Mouse (Mus musculus): ENCODE data around the gene Ube2d3. TPM values are rescaled to one million over a fixed set of nuclear protein-coding genes. Genes with fewer than 3 reads are reported as not detected.
A peak's percentile ranks its signal among the peaks of the same experiment; 100 is the strongest.

The Ube2d3 gene
- 100 to 1,000 TPM; 254 to 257 TPM for total RNA-seq (2021)
- long read RNA-seq, experiment 1, transcript Ube2d3-201 (8 exons, 1,512 nt), result minor isoform, 5 of 158 reads
- long read RNA-seq, experiment 1, transcript Ube2d3-212 (8 exons, 3,833 nt), result major isoform, 99 of 158 reads
- long read RNA-seq, experiment 1, transcript Ube2d3-202 (8 exons, 2,504 nt), result minor isoform, 14 of 158 reads
- long read RNA-seq, experiment 1, transcript Ube2d3-210 (7 exons, 2,515 nt), result minor isoform, 25 of 158 reads
- long read RNA-seq, experiment 1, partial matches to known transcripts, result 4 of 158 reads
- long read RNA-seq, experiment 1, other reads (novel, unspliced or antisense), result 7 of 158 reads
- long read RNA-seq, experiment 2, transcript Ube2d3-210 (7 exons, 2,515 nt), result minor isoform, 32 of 242 reads
- long read RNA-seq, experiment 2, transcript Ube2d3-202 (8 exons, 2,504 nt), result minor isoform, 39 of 242 reads
- long read RNA-seq, experiment 2, transcript Ube2d3-201 (8 exons, 1,512 nt), result minor isoform, 6 of 242 reads
- long read RNA-seq, experiment 2, transcript Ube2d3-212 (8 exons, 3,833 nt), result major isoform, 135 of 242 reads
- long read RNA-seq, experiment 2, partial matches to known transcripts, result 2 of 242 reads
- long read RNA-seq, experiment 2, other reads (novel, unspliced or antisense), result 23 of 242 reads

DNA sequence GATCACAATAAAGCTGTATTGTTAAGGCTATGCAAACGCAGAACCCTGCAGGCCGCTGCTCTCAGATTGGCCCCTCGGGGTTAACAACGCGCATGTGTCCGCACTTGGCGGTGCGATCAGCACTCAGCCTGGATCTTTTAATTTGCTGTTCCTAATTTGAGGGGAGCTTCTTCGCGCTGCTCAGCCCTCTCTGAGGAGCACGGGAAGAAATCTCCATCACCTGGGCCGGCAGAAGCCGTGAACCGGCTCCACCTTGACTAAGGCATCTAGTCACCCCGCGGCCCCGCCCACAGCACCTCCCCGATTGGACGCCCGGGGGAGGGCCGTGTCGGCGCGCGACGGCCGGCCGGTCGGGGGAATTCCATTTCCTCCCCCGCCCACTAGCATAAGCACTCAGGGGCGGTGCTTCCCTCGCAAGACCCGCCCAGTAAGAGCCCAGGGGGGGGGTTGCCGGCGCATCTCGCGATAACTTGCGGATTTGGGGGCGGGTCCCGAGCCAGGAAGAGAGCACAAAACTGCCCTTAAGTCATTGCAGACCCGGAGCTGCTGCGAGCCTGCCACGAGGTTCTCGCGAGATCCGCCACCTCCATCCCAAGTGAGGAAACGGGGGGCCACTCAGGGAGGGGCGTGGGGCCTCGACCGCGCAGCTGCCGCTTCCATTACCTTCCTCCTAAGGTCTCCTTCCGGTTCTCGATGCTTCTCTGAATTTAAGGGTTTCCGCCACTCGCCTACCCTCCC lies at the start of gene Ube2d3:
TSS of gene Ube2d3 (plus strand) at position 392 of the 738 bp plus-strand sequence.
- peak; percentile 98 to 99 for DNase-seq (ENCODE audit: low spot score in 2 of 2)
- TF ChIP-seq CTCF (conservative IDR thresholded peaks at IDR 0.05), result no peak; the same call in 1 of the 2 replicates
- peak within 1 kb of the TSS; percentile 94 for H3K4me3 ChIP-seq
- H3K27ac ChIP-seq, result peak within 1 kb of the TSS; percentile 99

DNA sequence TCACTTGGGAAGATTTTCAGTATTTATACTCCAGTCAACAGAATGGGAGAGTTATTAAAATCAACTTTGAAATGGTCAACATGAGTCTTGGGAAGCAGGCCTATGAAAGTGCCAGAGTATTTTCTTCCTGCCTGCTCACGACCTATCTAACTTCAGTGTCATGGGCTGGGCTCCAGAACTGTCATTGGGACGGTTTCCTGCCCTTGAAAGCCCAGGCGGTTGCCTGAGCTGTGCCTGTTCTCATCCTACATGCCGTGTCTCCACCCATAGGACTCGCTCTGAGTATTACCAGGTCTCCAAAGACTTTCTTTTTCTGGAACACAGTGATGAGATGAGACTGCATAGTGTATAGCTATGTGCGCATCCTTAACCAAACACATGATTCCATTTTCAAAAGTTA lies 44.8 kb upstream of the Ube2d3 start:
- H3K27ac ChIP-seq, result no peak overlapping the region
- no peak for TF ChIP-seq CTCF (conservative IDR thresholded peaks at IDR 0.05)
- H3K4me3 ChIP-seq, result no peak overlapping the region
- DNase-seq (ENCODE audit: low spot score in 2 of 2), result no peak

DNA sequence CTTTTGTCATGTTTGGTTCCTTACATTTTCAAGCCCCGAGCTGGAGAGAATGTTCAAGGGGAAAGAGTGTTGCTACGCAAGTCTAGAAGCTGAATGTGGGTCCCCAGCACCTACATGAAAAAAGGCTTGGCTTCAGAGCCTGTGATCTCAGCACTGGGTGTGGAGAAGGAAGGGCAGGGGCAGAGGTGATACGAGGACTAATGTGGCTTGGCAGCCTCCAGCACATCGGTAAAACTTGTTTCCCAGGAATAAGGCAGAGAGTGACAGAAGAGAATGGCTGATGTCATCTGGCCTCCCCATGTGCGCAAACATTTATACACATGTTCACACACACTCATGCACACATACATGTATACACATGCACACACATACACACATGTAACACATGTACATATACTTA lies 42.9 kb upstream of the Ube2d3 start:
- DNase-seq (ENCODE audit: low spot score in 2 of 2), result no peak
- H3K4me3 ChIP-seq, result no peak overlapping the region
- no peak for TF ChIP-seq CTCF (conservative IDR thresholded peaks at IDR 0.05)

DNA sequence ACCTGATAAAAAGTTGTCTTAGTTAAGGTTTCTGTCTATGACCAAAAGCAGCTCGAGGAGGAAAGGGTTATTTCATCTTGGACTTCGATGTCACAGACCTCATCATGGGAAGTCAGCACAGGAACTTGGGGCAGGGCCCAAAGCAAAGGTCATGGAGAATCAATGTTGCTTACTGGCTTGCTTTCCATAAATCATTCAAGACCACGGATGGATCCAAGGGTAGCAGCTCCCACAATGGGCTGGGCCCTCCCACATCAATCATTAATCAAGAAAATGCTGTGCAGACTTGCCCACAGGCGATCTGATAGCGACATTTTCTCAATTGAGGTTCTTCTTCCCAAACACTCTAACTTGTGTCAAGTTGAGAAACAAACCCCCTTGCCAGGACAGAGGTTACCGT lies 41.9 kb upstream of the Ube2d3 start:
- Histone ChIP-seq H3K27ac (no peak overlapping the region), H3K4me3 (no peak overlapping the region)
- no peak for DNase-seq (ENCODE audit: low spot score in 2 of 2)
- TF ChIP-seq CTCF (conservative IDR thresholded peaks at IDR 0.05), result no peak

More for the DNA sequence above, 42.9 kb upstream of the Ube2d3 start:
- H3K27ac ChIP-seq, result no peak overlapping the region

DNA sequence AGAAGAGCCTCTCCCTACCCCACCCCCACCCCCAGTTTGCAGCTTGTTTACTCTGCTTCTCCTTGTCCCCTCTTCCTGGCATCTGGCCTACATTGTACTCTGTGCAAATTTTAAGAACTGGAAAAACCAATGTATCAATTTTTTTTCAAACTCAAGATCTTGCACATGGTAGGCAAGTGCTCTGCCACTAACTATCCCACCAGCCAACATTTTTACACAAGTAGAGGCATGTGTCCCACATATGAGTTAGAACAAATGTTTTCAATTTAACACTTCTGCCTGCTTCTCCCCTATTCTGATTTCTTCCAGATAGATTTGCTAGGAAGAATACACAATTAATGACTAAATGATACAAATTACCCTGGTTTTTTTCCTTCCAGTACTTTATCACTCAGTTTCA lies 40.8 kb upstream of the Ube2d3 start:
- no peak overlapping the region for H3K4me3 ChIP-seq
- no peak overlapping the region for H3K27ac ChIP-seq
- no peak for TF ChIP-seq CTCF (conservative IDR thresholded peaks at IDR 0.05)
- no peak for DNase-seq (ENCODE audit: low spot score in 2 of 2)

DNA sequence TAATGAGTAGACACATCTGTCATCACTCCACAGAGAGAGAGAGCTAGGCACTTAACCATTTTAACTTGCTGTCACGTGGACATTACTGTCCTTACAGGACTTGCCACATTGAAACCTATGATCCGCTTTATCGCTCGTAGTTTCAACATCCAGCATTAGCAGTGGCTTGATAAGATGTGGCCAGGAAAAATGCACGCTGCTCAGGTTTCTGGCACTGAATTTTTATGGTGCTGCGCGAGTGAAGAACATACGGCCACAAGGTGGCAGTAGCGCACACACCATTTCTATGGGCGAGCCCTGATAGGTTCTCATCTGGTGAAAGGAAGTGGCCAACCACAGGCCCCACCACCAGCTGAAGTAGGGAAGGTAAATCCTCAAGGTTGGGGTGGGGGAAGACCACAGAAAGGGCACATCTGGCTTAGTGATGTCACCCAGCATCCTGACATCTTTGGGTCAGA lies 35.7 kb upstream of the Ube2d3 start:
- peak; percentile 70 to 84 for DNase-seq (ENCODE audit: low spot score in 2 of 2)
- H3K27ac ChIP-seq, result no peak overlapping the region
- peak; percentile 93 for TF ChIP-seq CTCF (conservative IDR thresholded peaks at IDR 0.05)
- no peak overlapping the region for H3K4me3 ChIP-seq

DNA sequence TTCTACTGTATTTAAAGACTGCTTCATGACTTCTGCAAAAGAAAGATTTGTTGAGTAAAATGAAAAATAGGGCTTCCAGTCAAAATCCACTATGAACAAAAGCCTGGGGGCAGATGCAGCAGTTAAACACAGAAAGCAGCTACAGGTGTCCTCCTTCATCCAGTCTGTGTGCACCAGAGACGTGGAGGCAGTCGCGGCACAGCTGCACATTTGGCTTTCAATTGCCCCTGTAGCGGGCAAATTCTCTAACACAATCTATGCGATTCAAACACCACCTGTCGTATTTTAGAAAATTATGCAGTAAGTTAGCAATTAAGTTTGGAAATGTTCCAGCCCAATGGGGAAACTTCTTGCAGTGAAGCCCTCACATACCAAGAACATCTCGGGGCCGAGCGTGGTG lies 34.7 kb upstream of the Ube2d3 start:
- TF ChIP-seq CTCF (conservative IDR thresholded peaks at IDR 0.05), result no peak
- Histone ChIP-seq H3K4me3 (no peak overlapping the region), H3K27ac (no peak overlapping the region)
- no peak for DNase-seq (ENCODE audit: low spot score in 2 of 2)

DNA sequence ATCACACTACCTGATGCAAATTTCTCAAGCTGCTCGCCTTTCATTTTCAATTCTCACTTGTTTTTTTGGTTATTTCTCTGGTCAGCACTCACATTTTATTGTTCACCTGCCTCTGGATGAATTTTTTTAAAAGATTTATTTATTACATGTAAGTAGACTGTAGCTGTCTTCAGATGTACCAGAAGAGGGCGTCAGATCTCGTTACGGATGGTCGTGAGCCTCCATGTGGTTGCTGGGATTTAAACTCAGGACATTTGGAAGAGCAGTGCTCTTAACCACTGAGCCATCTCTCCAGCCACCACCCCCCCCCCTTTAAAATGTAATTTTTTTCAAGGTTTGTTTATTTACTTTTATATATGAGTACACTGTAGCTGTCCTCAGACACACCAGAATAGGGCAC lies 34.1 kb upstream of the Ube2d3 start:
- Histone ChIP-seq H3K4me3 (no peak overlapping the region), H3K27ac (no peak overlapping the region)
- TF ChIP-seq CTCF (conservative IDR thresholded peaks at IDR 0.05), result peak; percentile 43
- DNase-seq (ENCODE audit: low spot score in 2 of 2), result no peak

DNA sequence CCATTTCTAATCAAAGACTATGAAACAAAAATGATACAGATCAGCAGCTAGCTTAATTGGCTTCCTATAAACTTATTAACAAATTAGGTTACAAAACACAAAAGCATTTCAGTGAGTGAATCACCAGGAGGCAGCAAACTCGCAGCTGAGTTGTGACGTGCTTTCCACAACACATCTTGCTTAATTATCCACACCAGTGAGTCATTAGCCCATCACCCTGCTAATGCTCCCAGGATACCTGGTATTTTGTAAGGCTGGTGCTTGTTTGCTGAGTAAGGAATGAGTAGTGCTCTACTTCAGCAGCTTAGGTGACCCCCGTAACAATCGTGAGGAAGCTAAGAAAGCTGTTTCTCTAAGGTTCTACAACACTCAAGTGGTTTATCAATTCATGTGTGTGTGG lies 33.4 kb upstream of the Ube2d3 start:
- TF ChIP-seq CTCF (conservative IDR thresholded peaks at IDR 0.05), result peak; percentile 46
- no peak overlapping the region for H3K4me3 ChIP-seq
- DNase-seq (ENCODE audit: low spot score in 2 of 2), result no peak
- H3K27ac ChIP-seq, result no peak overlapping the region

DNA sequence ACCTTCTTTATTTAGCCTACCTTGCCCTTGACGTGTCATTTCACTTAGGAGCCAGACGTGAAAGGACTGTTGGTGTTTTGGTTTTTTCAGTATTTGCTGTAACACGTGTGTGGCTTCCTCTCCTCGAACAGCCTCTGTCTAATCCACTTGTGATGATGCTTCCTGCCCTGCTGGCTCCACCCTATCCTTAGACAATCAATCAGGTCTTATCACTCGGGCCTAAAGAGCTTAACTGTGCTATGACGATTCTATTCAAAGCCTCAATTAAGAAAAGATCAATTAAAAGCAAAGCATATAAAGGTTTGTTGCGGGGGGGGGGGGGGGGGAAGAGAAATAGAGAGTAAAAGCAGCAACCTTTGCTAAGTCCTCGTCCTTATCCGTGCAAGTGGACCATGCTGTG lies 30.6 kb upstream of the Ube2d3 start:
- H3K27ac ChIP-seq, result no peak overlapping the region
- no peak overlapping the region for H3K4me3 ChIP-seq
- DNase-seq (ENCODE audit: low spot score in 2 of 2), result no peak
- no peak for TF ChIP-seq CTCF (conservative IDR thresholded peaks at IDR 0.05)

DNA sequence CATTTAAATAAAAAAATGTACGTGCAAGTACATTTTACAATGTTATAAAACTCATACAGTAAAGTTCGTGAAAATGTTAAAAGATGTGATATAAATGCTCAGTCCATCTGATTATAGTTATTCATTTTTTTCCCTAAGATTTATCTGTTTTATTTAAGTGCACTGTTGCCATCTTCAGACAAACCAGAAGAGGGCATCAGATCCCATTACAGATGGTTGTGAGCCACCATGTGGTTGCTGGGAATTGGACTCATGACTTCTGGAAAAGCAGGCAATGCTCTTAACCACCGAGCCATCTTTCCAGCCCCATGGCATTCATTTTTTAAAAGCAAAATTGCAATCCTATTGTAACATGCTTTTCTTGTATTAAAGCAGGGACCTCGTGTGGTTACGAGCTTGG lies 28.7 kb upstream of the Ube2d3 start:
- H3K27ac ChIP-seq, result no peak overlapping the region
- H3K4me3 ChIP-seq, result no peak overlapping the region
- no peak for DNase-seq (ENCODE audit: low spot score in 2 of 2)
- peak; percentile 52 for TF ChIP-seq CTCF (conservative IDR thresholded peaks at IDR 0.05)

DNA sequence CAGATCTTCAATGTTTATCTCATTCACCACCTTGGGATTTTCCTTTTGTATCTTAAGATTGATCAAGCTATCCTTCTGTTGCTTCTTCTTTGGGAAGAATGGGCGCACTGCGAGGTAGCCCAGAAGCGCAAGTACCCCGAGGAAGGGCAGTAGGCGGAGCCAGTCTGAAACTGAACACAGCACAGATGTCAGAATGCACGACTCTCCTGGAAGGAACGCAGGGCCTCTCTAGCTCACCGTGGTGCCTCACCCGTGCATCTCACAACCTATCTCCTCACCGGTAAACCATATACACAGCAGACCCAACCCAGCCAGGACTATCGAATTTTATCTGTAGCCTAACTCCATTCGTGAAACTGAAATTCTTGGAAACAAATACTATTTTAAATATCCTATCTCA lies 26.9 kb upstream of the Ube2d3 start:
- DNase-seq (ENCODE audit: low spot score in 2 of 2), result no peak
- no peak overlapping the region for H3K4me3 ChIP-seq
- TF ChIP-seq CTCF (conservative IDR thresholded peaks at IDR 0.05), result no peak
- no peak overlapping the region for H3K27ac ChIP-seq

DNA sequence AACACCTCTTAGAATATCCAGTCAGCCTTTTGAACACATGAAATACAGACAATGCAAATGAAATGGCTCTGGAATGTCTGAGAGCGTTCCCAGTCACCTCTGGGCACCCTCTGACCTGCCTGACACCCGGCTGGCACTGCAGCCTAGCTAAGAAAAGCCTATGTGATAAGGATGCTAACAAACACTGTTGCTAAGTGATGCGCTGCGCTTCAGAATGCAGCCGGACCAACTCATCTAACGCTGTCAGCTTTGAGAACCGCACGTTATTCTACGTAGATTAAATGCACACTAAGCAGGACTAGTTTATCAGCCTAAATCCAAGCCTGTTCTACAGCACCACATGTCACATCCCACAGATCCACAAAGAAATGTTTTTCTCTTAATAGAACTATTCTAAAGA lies 26.1 kb upstream of the Ube2d3 start:
- H3K4me3 ChIP-seq, result no peak overlapping the region
- peak overlapping the region; percentile 43; the same call in 1 of the 2 replicates for H3K27ac ChIP-seq
- no peak for TF ChIP-seq CTCF (conservative IDR thresholded peaks at IDR 0.05)
- DNase-seq (ENCODE audit: low spot score in 2 of 2), result no peak

All from layer of hippocampus, adult 2 months (tissue).